Mouse (Mus musculus) lung, postnatal 0 days (tissue): ENCODE results near the gene Nav3. TPM values are rescaled to one million over a fixed set of nuclear protein-coding genes. Genes with fewer than 3 reads are reported as not detected.

ENCODE experiments used
- ATAC-seq: fragments of 200-750 bp; cut with Nextera tagmentation; 2 replicates; pipeline ENCODE4 v1.8.0; 2017; ENCODE audit warnings: moderate library complexity
- DNase-seq: peaks from one replicate; pipeline ENCODE4 v3.0.0-alpha.2; 2016; ENCODE audit warnings: low spot score
- H3K27ac ChIP-seq: fragments of 300-500 bp; sonication (generic); 2 replicates; pipeline ENCODE4 v1.5.1; 2014; ENCODE audit warnings: antibody characterized with exemption, mild to moderate bottlenecking, low read length, mixed read lengths
- H3K27me3 ChIP-seq: fragments of 300-500 bp; sonication (generic); replicated peaks from 2 replicates; pipeline ENCODE4 v1.6.1; 2014; ENCODE audit warnings: low read length, mixed read lengths; ENCODE audit not compliant: insufficient read depth
- H3K36me3 ChIP-seq: fragments of 300-500 bp; sonication (generic); 2 replicates; pipeline ENCODE4 v1.6.1; 2014; ENCODE audit warnings: low read length, mixed read lengths; ENCODE audit not compliant: insufficient read depth
- H3K4me1 ChIP-seq: fragments of 300-500 bp; sonication (generic); 2 replicates; pipeline ENCODE4 v1.6.1; 2014; ENCODE audit warnings: antibody characterized with exemption, low read depth, low read length, mixed read lengths; ENCODE audit not compliant: insufficient read depth
- H3K4me2 ChIP-seq: fragments of 300-500 bp; sonication (generic); replicated peaks from 2 replicates; pipeline ENCODE4 v1.6.1; 2014; ENCODE audit warnings: low read depth, mild to moderate bottlenecking, low read length, moderate library complexity, mixed read lengths
- H3K4me3 ChIP-seq: fragments of 300-500 bp; sonication (generic); 2 replicates; pipeline ENCODE4 v1.5.1; 2014; ENCODE audit warnings: low read depth, low read length
- H3K9ac ChIP-seq: fragments of 300-500 bp; sonication (generic); replicated peaks from 2 replicates; pipeline ENCODE4 v1.6.1; 2014; ENCODE audit warnings: low read depth, mild to moderate bottlenecking
- H3K9me3 ChIP-seq: fragments of 300-500 bp; sonication (generic); 2 replicates; pipeline ENCODE4 v1.6.1; 2016; ENCODE audit warnings: low read length, mixed read lengths
- CTCF ChIP-seq: IDR thresholded peaks from 2 replicates; pipeline ENCODE4 v1.5.1; 2016; ENCODE audit warnings: antibody characterized with exemption, mild to moderate bottlenecking
- EP300 ChIP-seq: IDR thresholded peaks from 2 replicates; pipeline ENCODE4 v1.6.1; 2016; ENCODE audit warnings: antibody characterized with exemption, mild to moderate bottlenecking, control low read depth
- WGBS: fragments of 180-500 bp; shearing (Covaris S2); extraction: QIAGEN DNeasy Blood & Tissue Kit; methylation state at CpG from one replicate; pipeline ENCODE4 v1.1.7; 2014; 5-methylcytosine and 5-hydroxymethylcytosine counted together
- polyA plus RNA-seq: library from polyadenylated mRNA; unstranded; fragments of >200 nt; fragmentation: Nextera tagmentation; extraction: Ambion mirVana; gene quantifications from 2 replicates; pipeline ENCODE4 v1.2.1, GENCODE M21; 2015

The Nav3 gene
- polyA plus RNA-seq, 1 experiment from 2014 or later: 0.33 TPM

DNA sequence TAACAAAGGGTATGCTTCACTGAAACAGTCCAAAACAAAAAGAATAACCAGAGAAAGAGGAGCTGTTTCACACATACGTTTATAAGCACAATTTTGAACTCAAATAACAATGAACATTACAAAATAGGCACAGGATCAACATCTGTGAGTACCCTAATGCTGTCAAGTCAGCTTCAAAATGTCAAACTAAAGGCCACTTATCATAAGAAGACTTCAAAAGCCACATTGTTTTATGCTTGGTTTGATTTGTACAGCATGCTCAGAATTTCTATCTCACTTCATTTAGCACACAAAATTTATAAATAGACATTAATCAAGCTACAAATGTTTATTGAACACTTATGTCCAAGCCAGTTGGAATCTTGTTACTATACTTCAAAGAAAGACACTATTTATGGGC, 299.6 kb downstream of the Nav3 start:
- Histone ChIP-seq H3K9me3 (no peaks in the 10 kb centered on the region), H3K27ac (no peak overlapping the region), H3K4me1 (no peaks in the 10 kb centered on the region), H3K4me2 (no peak overlapping the region), H3K4me3 (no peak overlapping the region), H3K27me3 (no peaks in the 10 kb centered on the region), H3K36me3 (no peaks in the 10 kb centered on the region), H3K9ac (no peak overlapping the region)
- DNase-seq (peak; percentile 39), ATAC-seq (peak; percentile 37; the same call in 1 of the 2 replicates)
- WGBS: 20% methylated on average over 1 of the region's 1 CpGs
- TF ChIP-seq EP300: peak; percentile 33; the same call in 1 of the 2 replicates
- TF ChIP-seq CTCF: no peak

DNA sequence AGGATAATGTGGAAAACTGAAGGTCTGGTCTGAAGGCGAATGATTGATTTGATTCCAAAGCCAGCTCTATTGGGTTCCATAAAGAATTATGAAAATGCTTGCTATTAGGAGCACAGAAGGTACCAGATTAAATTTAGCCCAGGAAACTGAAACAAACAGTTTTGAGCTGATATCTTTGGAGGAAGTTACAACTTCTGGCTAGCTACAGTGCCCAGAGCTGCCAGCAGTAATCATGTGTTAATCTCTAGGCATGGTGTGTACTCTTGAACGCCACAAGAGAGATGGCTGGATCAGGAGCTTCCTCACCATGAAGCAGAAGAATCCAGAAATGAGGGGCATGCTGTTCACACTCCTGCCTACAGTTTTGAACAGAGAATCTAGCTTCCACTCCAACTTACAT, 300.5 kb downstream of the Nav3 start:
- H3K9ac ChIP-seq: no peak overlapping the region
- 66% methylated on average over 2 of the region's 2 CpGs for WGBS
- H3K4me1 ChIP-seq: no peaks in the 10 kb centered on the region
- H3K9me3 ChIP-seq: no peaks in the 10 kb centered on the region
- no peak overlapping the region for H3K27ac ChIP-seq
- ATAC-seq: no peak
- no peak overlapping the region for H3K4me2 ChIP-seq
- no peak overlapping the region for H3K4me3 ChIP-seq
- TF ChIP-seq EP300 (no peak), CTCF (no peak)
- H3K36me3 ChIP-seq: no peaks in the 10 kb centered on the region
- no peak for DNase-seq
- no peaks in the 10 kb centered on the region for H3K27me3 ChIP-seq

DNA sequence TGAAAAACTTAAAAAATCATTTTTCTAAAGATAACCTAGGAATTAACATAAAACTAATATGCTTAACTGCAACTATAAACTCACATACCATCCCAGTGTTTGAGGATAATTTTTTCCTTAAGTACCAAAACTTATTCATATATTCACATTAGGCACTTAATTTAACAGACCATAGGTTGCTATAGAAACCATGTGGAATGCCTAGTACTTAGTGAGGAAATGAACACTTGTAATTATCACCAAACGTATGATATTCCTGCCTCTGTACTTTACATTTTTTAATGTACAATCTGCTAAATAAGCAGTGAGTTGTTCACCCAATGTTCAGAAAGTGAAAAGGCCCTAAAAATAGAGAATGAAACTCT, 301.1 kb downstream of the Nav3 start:
- H3K27me3 ChIP-seq: no peaks in the 10 kb centered on the region
- H3K27ac ChIP-seq: no peak overlapping the region
- H3K36me3 ChIP-seq: no peaks in the 10 kb centered on the region
- H3K9ac ChIP-seq: no peak overlapping the region
- H3K9me3 ChIP-seq: no peaks in the 10 kb centered on the region
- DNase-seq (no peak), ATAC-seq (no peak)
- no peak for TF ChIP-seq EP300
- no peak for TF ChIP-seq CTCF
- H3K4me1 ChIP-seq: no peaks in the 10 kb centered on the region
- 57% methylated on average over 1 of the region's 1 CpGs for WGBS
- no peak overlapping the region for H3K4me2 ChIP-seq
- H3K4me3 ChIP-seq: no peak overlapping the region

DNA sequence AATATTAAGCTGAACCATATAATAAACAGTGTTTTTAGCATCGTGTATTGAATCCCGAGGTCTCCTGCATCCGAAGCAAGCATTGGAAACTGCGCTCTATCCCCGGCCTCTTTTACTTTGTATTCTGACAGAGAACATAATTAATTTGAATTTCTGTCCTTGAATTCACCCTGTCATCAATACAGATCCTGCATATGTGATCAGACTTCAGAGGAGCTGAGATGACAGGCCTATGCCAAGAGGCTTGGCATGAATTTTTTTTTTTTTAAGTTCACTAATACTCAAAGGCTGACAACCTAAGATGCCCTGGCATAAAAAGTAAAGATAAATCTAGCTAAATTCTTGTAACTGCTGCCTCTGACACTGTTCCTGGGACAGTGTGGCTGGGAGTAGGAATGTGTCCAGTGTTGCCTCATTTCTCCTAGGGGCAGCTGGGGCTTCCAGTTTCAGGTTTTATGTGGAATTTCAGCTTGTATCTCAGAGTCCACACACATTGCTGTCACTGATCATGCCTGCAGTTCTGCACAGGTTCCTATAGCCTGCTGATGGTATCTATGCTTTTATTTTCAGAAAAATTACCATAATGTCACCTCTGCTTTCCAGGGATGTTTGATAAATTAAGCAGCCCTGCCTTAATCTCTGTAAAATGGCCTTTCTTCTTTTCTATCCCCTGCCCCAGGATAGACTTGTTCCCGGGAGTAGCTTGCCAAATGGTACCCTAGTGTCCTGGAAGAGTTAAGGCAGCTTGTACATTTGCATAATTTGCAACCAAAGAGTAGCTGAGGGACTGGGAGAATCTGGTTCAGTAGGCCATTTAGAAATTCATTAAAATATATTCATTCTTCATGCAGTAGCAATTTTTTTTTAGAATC, 301.8 kb downstream of the Nav3 start:
- no peaks in the 10 kb centered on the region for H3K36me3 ChIP-seq
- no peaks in the 10 kb centered on the region for H3K9me3 ChIP-seq
- no peak overlapping the region for H3K9ac ChIP-seq
- no peak overlapping the region for H3K4me2 ChIP-seq
- WGBS: 83% methylated on average over 6 of the region's 6 CpGs
- H3K27ac ChIP-seq: no peak overlapping the region
- TF ChIP-seq CTCF (no peak), EP300 (no peak)
- H3K4me3 ChIP-seq: no peak overlapping the region
- DNase-seq (no peak), ATAC-seq (no peak)
- no peaks in the 10 kb centered on the region for H3K4me1 ChIP-seq
- H3K27me3 ChIP-seq: no peaks in the 10 kb centered on the region

DNA sequence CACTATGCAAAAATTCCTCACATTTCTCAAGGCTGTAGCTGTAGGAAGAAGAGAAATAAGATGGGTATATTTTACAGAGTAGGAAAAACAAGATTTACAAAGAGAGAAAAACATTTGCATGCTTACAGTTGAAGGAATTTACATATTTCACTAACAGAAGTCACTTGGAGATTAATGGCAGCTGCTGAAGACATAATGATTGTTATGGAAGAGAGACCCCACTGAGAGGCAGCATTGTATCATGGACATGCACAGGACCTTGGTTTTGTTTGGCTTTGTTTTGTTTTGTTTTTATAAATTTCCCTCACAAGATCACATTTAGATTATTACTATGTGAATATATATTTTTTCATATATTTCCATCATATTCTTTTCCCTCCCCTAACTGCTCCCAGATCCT, 335.4 kb downstream of the Nav3 start:
- no peaks in the 10 kb centered on the region for H3K4me1 ChIP-seq
- H3K4me2 ChIP-seq: no peak overlapping the region
- H3K4me3 ChIP-seq: no peak overlapping the region
- peak; percentile 27 for DNase-seq
- ATAC-seq: no peak
- H3K27me3 ChIP-seq: no peaks in the 10 kb centered on the region
- TF ChIP-seq CTCF (peak; percentile 49), EP300 (no peak)
- H3K9me3 ChIP-seq: no peaks in the 10 kb centered on the region
- H3K9ac ChIP-seq: no peak overlapping the region
- no peak overlapping the region for H3K27ac ChIP-seq
- no peaks in the 10 kb centered on the region for H3K36me3 ChIP-seq

DNA sequence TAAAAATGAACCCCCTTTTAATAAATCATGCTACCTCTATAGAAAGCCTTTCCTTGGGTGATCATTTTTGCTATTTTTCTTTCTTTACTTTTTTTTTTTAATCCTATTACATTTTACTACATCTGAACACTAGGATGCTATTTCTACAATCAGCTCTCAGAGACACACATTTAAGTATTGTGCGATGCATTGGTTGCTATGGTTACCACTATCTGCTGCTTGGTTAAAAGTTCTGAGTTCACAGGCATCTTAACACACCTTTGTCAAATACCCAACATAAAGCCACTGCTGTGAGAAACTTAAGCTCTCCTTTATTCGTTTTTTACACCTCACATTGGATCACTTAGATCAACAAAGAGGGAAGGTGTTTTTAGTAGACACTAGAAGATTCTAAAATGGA, 338.7 kb downstream of the Nav3 start:
- TF ChIP-seq EP300 (no peak), CTCF (no peak)
- Histone ChIP-seq H3K36me3 (no peaks in the 10 kb centered on the region), H3K27ac (no peak overlapping the region), H3K4me1 (no peaks in the 10 kb centered on the region), H3K4me2 (no peak overlapping the region), H3K27me3 (no peaks in the 10 kb centered on the region), H3K4me3 (no peak overlapping the region), H3K9ac (no peak overlapping the region), H3K9me3 (no peaks in the 10 kb centered on the region)
- WGBS: 51% methylated on average over 2 of the region's 2 CpGs
- ATAC-seq (no peak), DNase-seq (no peak)
